Mouse (Mus musculus): ENCODE results near the gene Peak1. TPM values are rescaled to one million over a fixed set of nuclear protein-coding genes. Genes with fewer than 3 reads are reported as not detected.
A peak's percentile ranks its signal among the peaks of the same experiment; 100 is the strongest.

The Peak1 gene
- polyA plus RNA-seq, 1 experiment from 2014 or later: 14.3 TPM

DNA sequence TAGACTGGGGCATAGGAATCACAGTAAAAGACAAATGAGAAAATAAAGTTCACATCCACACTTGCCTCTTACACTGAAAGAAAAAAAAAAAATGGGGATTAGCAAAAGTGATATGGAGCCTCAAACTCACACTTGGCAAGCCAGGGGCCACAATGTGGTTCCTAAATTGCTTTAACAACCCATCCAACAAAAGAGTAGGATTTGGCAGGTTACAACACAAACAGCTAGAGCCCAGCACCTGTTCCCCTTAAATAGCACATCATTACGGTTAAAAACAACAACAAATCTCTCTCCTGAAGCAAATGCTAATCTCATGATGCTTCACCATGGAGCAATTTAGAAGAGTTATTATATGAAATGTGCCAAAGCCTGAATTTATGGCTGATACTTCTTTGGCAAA lies 2.5 kb downstream of the Peak1 start:
- ATAC-seq (replicated peaks; ENCODE audit: insufficient number of reproducible peaks, insufficient read depth, low FRiP score, low read depth): no peak
- no peaks in the 10 kb centered on the region for H3K36me3 ChIP-seq
- 66% methylated on average over 1 of the region's 1 CpGs for WGBS
- no peaks in the 10 kb centered on the region for H3K9me3 ChIP-seq (replicated peaks)
- no peak overlapping the region for H3K9ac ChIP-seq
- H3K27me3 ChIP-seq: no peaks in the 10 kb centered on the region
- H3K4me2 ChIP-seq: peak overlapping the region; percentile 1; the same call in 1 of the 2 replicates
- H3K4me3 ChIP-seq: no peak overlapping the region
- H3K27ac ChIP-seq: no peak overlapping the region
- H3K4me1 ChIP-seq (replicated peaks): peaks cover 25% of the 10 kb centered on the region

DNA sequence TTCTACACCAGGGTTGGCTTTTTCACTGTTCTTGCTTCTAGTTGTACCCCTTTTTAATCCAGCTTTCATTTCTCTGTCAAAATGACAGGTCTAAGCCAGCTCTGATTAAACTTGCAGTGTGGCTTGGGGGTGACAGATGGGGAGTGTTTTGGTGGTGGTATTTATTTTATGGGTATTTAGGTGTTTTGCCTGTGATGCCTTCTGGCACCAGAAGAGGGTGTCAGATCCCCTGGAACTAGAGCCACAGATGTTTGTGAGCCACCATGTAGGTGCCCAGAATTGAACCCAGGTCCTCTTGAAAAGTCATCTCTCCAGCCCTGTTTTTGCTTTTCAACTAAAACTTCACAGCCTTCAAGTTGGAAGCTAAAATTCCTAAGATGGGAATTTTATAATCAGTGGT lies 3.5 kb downstream of the Peak1 start:
- Histone ChIP-seq H3K36me3 (no peaks in the 10 kb centered on the region), H3K9me3 (replicated peaks) (no peaks in the 10 kb centered on the region), H3K27ac (no peak overlapping the region), H3K4me3 (no peak overlapping the region), H3K27me3 (no peaks in the 10 kb centered on the region), H3K4me1 (replicated peaks) (peaks cover 18% of the 10 kb centered on the region), H3K9ac (no peak overlapping the region), H3K4me2 (no peak overlapping the region)
- ATAC-seq (replicated peaks; ENCODE audit: insufficient number of reproducible peaks, insufficient read depth, low FRiP score, low read depth): no peak

DNA sequence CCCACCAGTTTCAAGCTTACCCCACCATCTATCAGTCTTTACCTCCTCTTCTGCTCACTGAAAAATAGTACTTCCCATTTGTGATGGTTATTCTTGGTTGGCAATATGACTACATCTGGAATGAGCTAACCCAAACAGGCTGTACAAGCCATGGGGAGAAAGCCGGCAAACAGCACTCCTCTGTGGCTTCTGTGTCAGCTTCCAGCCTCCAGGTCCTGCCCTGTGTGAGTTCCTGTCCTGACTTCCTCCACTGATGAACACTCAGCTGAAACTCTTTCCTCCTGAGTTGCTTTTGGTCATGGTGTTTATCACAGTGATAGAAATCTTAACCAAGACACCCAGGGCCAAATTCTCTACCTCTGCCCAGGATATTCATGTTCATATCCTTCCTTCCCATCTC lies 5.2 kb downstream of the Peak1 start:
- no peaks in the 10 kb centered on the region for H3K27me3 ChIP-seq
- H3K4me2 ChIP-seq: no peak overlapping the region
- peaks cover 18% of the 10 kb centered on the region for H3K4me1 ChIP-seq (replicated peaks)
- H3K36me3 ChIP-seq: 0 out of 2 replicates have a peak, but pooled peaks cover 6% of the 10 kb centered on the region
- WGBS: 64% methylated on average over 1 of the region's 1 CpGs
- no peak overlapping the region for H3K27ac ChIP-seq
- no peak overlapping the region for H3K9ac ChIP-seq
- no peaks in the 10 kb centered on the region for H3K9me3 ChIP-seq (replicated peaks)
- H3K4me3 ChIP-seq: no peak overlapping the region
- ATAC-seq (replicated peaks; ENCODE audit: insufficient number of reproducible peaks, insufficient read depth, low FRiP score, low read depth): no peak

DNA sequence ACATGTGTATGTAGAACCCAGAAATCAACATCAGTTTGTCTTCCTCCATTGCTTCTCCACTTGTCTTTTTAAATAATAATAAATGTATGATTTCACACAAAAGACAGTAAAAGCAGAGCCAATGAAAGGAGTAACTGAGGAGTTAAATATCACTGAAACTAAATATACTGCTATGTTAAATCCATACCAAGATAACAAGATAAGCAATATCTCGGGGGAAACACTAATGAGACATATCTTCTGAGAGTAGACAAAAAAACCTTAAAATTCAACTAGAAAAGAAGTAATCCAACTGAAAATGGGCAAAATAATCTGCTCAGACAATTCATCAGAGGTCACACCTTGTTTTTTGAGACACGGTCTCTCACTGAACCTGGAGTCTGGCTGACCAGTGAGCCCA lies 7.9 kb downstream of the Peak1 start:
- peaks cover 12% of the 10 kb centered on the region for H3K4me1 ChIP-seq (replicated peaks)
- H3K9me3 ChIP-seq (replicated peaks): no peaks in the 10 kb centered on the region
- H3K27me3 ChIP-seq: no peaks in the 10 kb centered on the region
- WGBS: 75% methylated on average over 2 of the region's 2 CpGs
- H3K36me3 ChIP-seq: 0 out of 2 replicates have a peak, but pooled peaks cover 6% of the 10 kb centered on the region
- H3K27ac ChIP-seq: no peak overlapping the region
- ATAC-seq (replicated peaks; ENCODE audit: insufficient number of reproducible peaks, insufficient read depth, low FRiP score, low read depth): no peak
- no peak overlapping the region for H3K9ac ChIP-seq
- no peak overlapping the region for H3K4me2 ChIP-seq
- H3K4me3 ChIP-seq: no peak overlapping the region

DNA sequence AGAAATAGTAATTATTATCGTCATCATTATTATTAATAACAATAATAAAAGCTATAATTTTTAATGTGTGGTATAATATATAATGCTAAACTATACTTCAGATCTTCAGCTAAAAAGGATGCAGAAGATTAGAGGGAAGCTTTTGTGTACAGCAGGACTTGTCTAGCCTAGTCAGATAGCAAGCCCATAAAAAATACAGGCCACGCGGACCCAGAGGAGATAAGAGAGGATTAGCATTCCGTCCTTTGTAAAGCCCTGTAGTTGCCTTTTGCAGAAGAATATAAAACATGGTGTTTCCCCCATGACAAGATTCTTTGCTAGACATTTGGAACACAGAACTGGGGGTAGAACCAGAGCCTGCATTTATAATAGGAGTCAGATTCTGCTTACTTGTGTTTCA lies 13.2 kb downstream of the Peak1 start:
- Histone ChIP-seq H3K4me1 (replicated peaks) (peaks cover 28% of the 10 kb centered on the region), H3K9me3 (replicated peaks) (no peaks in the 10 kb centered on the region), H3K4me3 (no peak overlapping the region), H3K27me3 (no peaks in the 10 kb centered on the region), H3K36me3 (0 out of 2 replicates have a peak, but pooled peaks cover 6% of the 10 kb centered on the region), H3K9ac (no peak overlapping the region), H3K4me2 (no peak overlapping the region), H3K27ac (peak overlapping the region; percentile 45)
- no peak for ATAC-seq (replicated peaks; ENCODE audit: insufficient number of reproducible peaks, insufficient read depth, low FRiP score, low read depth)
- 33% methylated on average over 4 of the region's 4 CpGs for WGBS

DNA sequence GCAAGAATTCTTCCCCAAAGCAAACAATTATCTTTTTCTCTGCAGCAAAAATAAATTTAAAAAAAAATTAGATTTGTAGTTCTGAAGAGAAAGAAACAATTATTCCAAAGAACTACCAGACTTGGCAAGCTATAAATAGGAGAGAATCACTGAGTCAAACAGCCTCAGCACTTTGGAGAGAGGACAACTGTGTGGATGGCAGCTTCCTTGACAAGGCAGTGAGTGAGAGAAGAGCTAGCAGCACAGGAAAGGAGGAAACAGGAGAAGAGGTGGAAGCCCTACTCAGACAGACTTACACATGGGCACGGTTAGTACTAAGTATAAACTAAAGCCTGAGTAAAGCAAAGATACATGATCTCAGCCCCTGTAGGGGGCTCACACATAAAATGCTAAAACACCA lies 21.6 kb downstream of the Peak1 start:
- H3K4me1 ChIP-seq (replicated peaks): peaks cover 23% of the 10 kb centered on the region

DNA sequence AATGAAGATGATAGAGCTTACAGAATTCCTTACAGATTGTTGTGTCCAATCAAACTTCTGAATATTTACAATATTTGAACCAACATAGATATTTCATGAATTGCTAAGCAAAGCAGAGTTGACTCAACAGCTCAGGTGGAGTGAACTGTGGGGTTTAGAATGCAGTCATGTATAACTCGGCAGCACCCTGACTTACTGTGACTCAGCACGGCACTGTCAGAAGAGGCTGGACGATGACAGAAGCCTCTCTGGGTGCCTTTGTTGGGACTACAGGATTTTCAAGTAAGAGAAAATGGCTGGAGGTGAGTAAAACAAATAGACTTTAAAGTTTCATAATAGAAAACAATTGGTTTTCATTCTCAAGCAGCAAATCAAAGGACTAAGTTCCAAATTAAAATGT lies 25.0 kb downstream of the Peak1 start:
- no peak overlapping the region for H3K9ac ChIP-seq
- H3K36me3 ChIP-seq: no peaks in the 10 kb centered on the region; the same call in 1 of the 2 replicates
- H3K4me1 ChIP-seq (replicated peaks): peaks cover 19% of the 10 kb centered on the region
- H3K27me3 ChIP-seq: no peaks in the 10 kb centered on the region
- WGBS: 71% methylated on average over 3 of the region's 3 CpGs
- no peaks in the 10 kb centered on the region for H3K9me3 ChIP-seq (replicated peaks)
- no peak overlapping the region for H3K4me2 ChIP-seq
- H3K4me3 ChIP-seq: no peak overlapping the region
- H3K27ac ChIP-seq: no peak overlapping the region
- ATAC-seq (replicated peaks; ENCODE audit: insufficient number of reproducible peaks, insufficient read depth, low FRiP score, low read depth): no peak

More for the DNA sequence above, 21.6 kb downstream of the Peak1 start:
- Histone ChIP-seq H3K4me2 (no peak overlapping the region), H3K36me3 (no peaks in the 10 kb centered on the region; the same call in 1 of the 2 replicates), H3K9ac (no peak overlapping the region), H3K27ac (peak overlapping the region; percentile 48; the same call in 1 of the 2 replicates), H3K4me3 (no peak overlapping the region), H3K9me3 (replicated peaks) (no peaks in the 10 kb centered on the region), H3K27me3 (no peaks in the 10 kb centered on the region)
- no peak for ATAC-seq (replicated peaks; ENCODE audit: insufficient number of reproducible peaks, insufficient read depth, low FRiP score, low read depth)
- 12% methylated on average over 1 of the region's 1 CpGs for WGBS

DNA sequence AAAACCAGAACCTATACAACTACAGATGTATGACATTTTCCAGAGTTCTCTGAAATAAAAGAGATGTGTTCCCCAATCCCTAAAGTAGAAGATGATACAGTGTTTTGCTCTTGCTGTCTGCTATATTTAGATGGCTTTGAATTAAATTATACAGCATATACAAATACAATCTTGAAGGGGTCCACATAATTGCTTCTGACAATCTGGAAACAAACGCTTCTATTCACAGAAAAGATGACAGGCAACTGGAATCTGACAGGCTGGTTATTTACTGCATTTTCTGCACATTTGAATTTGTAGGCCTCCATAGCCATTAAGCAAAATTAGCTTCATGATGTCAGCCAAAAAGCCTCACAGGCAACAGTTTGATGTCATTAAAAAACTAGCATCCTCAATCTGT lies 35.1 kb downstream of the Peak1 start:
- Histone ChIP-seq H3K9me3 (replicated peaks) (no peaks in the 10 kb centered on the region), H3K4me2 (no peak overlapping the region), H3K27ac (no peak overlapping the region), H3K27me3 (no peaks in the 10 kb centered on the region), H3K4me1 (replicated peaks) (no peaks in the 10 kb centered on the region), H3K9ac (no peak overlapping the region), H3K4me3 (no peak overlapping the region), H3K36me3 (peaks cover 3% of the 10 kb centered on the region; the same call in 1 of the 2 replicates)
- WGBS: 77% methylated on average over 1 of the region's 1 CpGs
- no peak for ATAC-seq (replicated peaks; ENCODE audit: insufficient number of reproducible peaks, insufficient read depth, low FRiP score, low read depth)

DNA sequence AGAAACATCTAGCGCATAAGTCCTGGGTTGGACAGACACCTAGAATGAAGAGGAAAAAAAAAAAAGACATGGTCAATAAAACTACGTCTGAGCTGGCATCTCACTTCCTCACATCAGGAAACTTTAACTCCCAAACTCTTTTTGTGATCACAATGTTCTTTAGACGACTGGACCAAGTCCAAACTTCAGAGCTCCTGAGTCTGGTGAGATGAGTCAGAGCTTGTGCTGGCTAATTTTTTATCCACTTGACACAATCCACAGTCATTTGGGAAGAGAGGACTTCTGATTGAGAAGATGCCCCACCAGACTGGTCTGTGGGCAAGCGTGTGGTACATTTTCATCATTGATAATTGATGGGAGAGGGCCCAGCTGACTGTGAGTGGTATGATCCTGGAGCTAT lies 43.5 kb downstream of the Peak1 start:
- H3K4me3 ChIP-seq: no peak overlapping the region
- H3K4me2 ChIP-seq: no peak overlapping the region
- H3K9ac ChIP-seq: no peak overlapping the region
- peaks cover 15% of the 10 kb centered on the region for H3K4me1 ChIP-seq (replicated peaks)
- no peaks in the 10 kb centered on the region for H3K9me3 ChIP-seq (replicated peaks)
- H3K27ac ChIP-seq: no peak overlapping the region
- WGBS: 52% methylated on average over 4 of the region's 4 CpGs
- no peaks in the 10 kb centered on the region for H3K36me3 ChIP-seq
- no peaks in the 10 kb centered on the region for H3K27me3 ChIP-seq
- ATAC-seq (replicated peaks; ENCODE audit: insufficient number of reproducible peaks, insufficient read depth, low FRiP score, low read depth): no peak

DNA sequence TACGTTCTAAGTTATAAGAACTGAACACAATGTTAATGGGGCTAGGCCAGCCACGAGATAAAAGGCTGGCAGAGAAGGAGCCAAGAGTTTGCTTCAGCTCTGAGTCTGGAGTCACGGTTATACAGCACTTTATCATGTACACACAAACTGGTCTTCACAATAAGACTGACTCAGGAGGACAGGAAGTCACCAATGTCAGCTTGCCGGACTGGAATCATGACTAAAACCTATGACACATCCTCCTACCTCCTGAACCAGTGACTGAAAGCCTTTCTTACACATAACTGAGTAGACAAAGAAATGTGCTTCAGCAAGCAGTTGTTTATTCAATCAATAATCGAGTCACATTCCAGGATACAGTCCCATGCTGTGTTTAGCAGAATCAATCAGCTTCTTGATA lies 47.2 kb downstream of the Peak1 start:
- no peak overlapping the region for H3K27ac ChIP-seq
- ATAC-seq (replicated peaks; ENCODE audit: insufficient number of reproducible peaks, insufficient read depth, low FRiP score, low read depth): no peak
- WGBS: 45% methylated on average over 5 of the region's 5 CpGs

DNA sequence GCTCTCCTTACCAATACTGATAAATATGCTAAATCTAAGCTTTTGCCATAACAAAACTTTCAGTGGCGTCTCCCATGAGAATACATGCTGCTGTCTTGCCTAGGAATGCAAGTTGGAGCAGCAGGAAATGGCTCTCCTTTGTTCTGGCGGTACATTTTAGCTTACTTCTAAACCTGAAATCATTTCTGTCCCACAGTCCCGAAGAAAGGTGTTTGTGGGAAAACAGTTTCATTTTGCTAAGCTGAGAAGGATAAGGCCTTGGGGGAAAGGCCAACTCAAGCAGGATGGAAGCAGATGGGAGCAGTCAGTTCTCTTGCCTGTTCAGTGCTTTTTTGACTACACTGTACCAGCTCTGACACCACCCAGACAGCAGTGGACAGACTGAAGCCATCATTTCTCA lies 49.1 kb downstream of the Peak1 start:
- Histone ChIP-seq H3K27me3 (no peaks in the 10 kb centered on the region), H3K36me3 (no peaks in the 10 kb centered on the region), H3K9ac (no peak overlapping the region), H3K4me1 (replicated peaks) (peaks cover 8% of the 10 kb centered on the region), H3K9me3 (replicated peaks) (no peaks in the 10 kb centered on the region), H3K4me2 (no peak overlapping the region), H3K4me3 (no peak overlapping the region), H3K27ac (peak overlapping the region; percentile 42; the same call in 1 of the 2 replicates)
- ATAC-seq (replicated peaks; ENCODE audit: insufficient number of reproducible peaks, insufficient read depth, low FRiP score, low read depth): no peak
- WGBS: 50% methylated on average over 3 of the region's 3 CpGs

More for the DNA sequence above, 47.2 kb downstream of the Peak1 start:
- Histone ChIP-seq H3K4me3 (no peak overlapping the region), H3K9ac (no peak overlapping the region), H3K4me2 (no peak overlapping the region), H3K9me3 (replicated peaks) (no peaks in the 10 kb centered on the region), H3K4me1 (replicated peaks) (peaks cover 16% of the 10 kb centered on the region), H3K36me3 (no peaks in the 10 kb centered on the region), H3K27me3 (no peaks in the 10 kb centered on the region)

DNA sequence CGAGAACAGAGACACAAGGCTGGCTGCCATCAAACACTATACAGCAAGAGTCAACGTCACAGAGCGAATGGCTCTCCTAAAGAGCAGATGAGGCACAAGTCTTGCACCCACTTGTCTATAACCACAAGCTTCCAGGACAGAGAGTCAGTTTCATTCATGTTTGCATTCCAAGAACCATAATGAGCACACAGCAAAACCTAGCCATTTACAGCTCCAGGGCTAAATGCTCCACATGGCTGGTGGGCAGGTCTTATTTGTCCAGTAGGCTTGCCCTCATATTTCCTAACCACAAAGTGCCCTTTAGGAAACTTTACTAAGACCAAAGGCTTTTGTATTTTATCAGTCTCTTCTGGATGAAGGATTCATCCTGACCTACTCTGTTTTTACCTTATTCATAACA lies 54.6 kb downstream of the Peak1 start:
- H3K4me2 ChIP-seq: no peak overlapping the region
- H3K9me3 ChIP-seq (replicated peaks): no peaks in the 10 kb centered on the region
- ATAC-seq (replicated peaks; ENCODE audit: insufficient number of reproducible peaks, insufficient read depth, low FRiP score, low read depth): no peak
- no peaks in the 10 kb centered on the region for H3K36me3 ChIP-seq
- H3K4me3 ChIP-seq: no peak overlapping the region
- peaks cover 6% of the 10 kb centered on the region for H3K4me1 ChIP-seq (replicated peaks)
- WGBS: 85% methylated on average over 3 of the region's 3 CpGs
- no peaks in the 10 kb centered on the region for H3K27me3 ChIP-seq
- H3K9ac ChIP-seq: no peak overlapping the region
- H3K27ac ChIP-seq: no peak overlapping the region

All from heart, embryonic 15.5 days (tissue).